Mouse (Mus musculus): ENCODE measurements at regions not wholly inside any gene's neighbourhood (a gene's known extent, or its start where the extent isn't known, plus 50 kb on each side); places are given as distances from the start of the nearest gene placed in this dataset.

DNA sequence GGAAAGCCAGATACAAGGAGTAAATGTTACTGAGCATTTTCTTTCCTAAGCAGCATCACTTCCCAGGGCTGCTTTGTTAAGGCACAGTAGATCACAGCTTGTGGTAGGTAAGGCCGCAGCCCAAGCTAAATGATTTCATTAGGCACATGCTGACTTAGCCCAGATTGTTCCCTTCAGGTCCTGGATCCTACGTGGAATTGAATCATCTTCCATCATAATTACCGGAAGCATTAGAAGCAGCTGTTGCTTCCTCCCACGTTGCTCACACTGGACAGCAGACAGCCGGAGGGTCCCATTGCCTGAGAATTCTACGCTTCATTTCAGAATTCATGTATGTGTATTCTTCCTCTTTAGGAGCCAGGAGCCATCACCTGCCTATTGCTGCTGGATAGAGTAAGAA, 458.6 kb upstream of the Rag2 start:
- no peak for TF ChIP-seq POLR2A (IDR thresholded peaks at IDR 0.05; ENCODE audit: control insufficient read depth, extremely low read depth, insufficient read depth, low read length, poor library complexity)
- 85% methylated on average over 6 of the region's 6 CpGs for WGBS
- no peaks in the 10 kb centered on the region for H3K4me1 ChIP-seq (replicated peaks; ENCODE audit: control insufficient read depth, insufficient read depth, low read length)
- no peak overlapping the region for H3K4me3 ChIP-seq (ENCODE audit: control insufficient read depth, insufficient read depth, low read length)
- H3K27me3 ChIP-seq (ENCODE audit: control insufficient read depth, insufficient read depth, low read length), result no peaks in the 10 kb centered on the region
- H3K27ac ChIP-seq (ENCODE audit: control insufficient read depth, insufficient read depth, low read length), result no peak overlapping the region
- no peak for DNase-seq
- H3K36me3 ChIP-seq (ENCODE audit: control insufficient read depth, insufficient read depth, low read length), result no peaks in the 10 kb centered on the region

DNA sequence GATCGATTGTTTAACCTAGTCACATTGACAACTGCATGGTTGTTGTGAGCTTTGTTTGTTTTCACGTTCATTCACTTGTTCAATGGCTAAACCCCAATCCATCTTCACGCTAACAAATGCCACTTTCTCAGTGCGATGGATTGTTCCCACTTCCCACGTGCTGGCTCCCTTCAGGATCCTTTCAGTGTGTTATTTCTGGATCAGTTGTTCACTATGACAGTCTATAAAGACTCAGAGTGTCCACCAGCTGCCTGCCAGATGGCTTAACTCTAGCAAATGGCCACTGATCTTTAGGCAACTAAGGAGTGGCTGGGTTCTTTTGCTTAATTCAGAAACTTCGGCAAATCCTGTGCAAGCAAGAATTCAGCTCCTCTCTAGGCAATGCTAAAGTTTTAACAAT, 451.7 kb upstream of the Rag2 start:
- H3K27ac ChIP-seq (ENCODE audit: control insufficient read depth, insufficient read depth, low read length), result no peak overlapping the region
- no peaks in the 10 kb centered on the region for H3K4me1 ChIP-seq (replicated peaks; ENCODE audit: control insufficient read depth, insufficient read depth, low read length)
- no peaks in the 10 kb centered on the region for H3K36me3 ChIP-seq (ENCODE audit: control insufficient read depth, insufficient read depth, low read length)
- WGBS, result 72% methylated on average over 6 of the region's 6 CpGs
- H3K4me3 ChIP-seq (ENCODE audit: control insufficient read depth, insufficient read depth, low read length), result no peak overlapping the region
- DNase-seq, result no peak
- TF ChIP-seq CTCF (IDR thresholded peaks at IDR 0.05; ENCODE audit: borderline replicate concordance, control insufficient read depth, extremely low read depth, insufficient read depth, low read length, poor library complexity) (no peak), POLR2A (IDR thresholded peaks at IDR 0.05; ENCODE audit: control insufficient read depth, extremely low read depth, insufficient read depth, low read length, poor library complexity) (no peak)
- no peaks in the 10 kb centered on the region for H3K27me3 ChIP-seq (ENCODE audit: control insufficient read depth, insufficient read depth, low read length)

DNA sequence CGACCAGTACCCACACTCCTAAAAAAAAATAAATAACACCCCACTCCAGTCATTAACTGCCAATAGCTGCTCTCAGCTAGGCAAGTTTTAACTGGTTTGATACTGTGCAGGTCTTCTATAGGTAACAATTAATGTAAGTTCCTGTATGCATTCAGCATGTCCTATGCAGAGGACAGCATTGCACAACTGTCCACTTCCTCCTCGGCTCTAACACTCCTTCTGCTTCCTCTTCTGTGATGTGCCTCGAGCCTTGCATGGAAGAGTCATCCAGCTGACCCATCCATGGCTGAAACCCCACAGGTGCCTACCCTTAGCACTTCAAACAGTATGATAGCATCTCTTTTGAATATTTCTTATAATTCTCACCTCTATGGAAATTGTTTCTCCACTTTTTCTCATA, 449.4 kb upstream of the Rag2 start:
- DNase-seq, result no peak
- H3K27ac ChIP-seq (ENCODE audit: control insufficient read depth, insufficient read depth, low read length), result no peak overlapping the region
- TF ChIP-seq CTCF (IDR thresholded peaks at IDR 0.05; ENCODE audit: borderline replicate concordance, control insufficient read depth, extremely low read depth, insufficient read depth, low read length, poor library complexity), result no peak
- no peak for TF ChIP-seq POLR2A (IDR thresholded peaks at IDR 0.05; ENCODE audit: control insufficient read depth, extremely low read depth, insufficient read depth, low read length, poor library complexity)
- no peaks in the 10 kb centered on the region for H3K27me3 ChIP-seq (ENCODE audit: control insufficient read depth, insufficient read depth, low read length)
- no peak overlapping the region for H3K4me3 ChIP-seq (ENCODE audit: control insufficient read depth, insufficient read depth, low read length)
- no peaks in the 10 kb centered on the region for H3K4me1 ChIP-seq (replicated peaks; ENCODE audit: control insufficient read depth, insufficient read depth, low read length)
- no peaks in the 10 kb centered on the region for H3K36me3 ChIP-seq (ENCODE audit: control insufficient read depth, insufficient read depth, low read length)
- WGBS, result 45% methylated on average over 3 of the region's 3 CpGs

DNA sequence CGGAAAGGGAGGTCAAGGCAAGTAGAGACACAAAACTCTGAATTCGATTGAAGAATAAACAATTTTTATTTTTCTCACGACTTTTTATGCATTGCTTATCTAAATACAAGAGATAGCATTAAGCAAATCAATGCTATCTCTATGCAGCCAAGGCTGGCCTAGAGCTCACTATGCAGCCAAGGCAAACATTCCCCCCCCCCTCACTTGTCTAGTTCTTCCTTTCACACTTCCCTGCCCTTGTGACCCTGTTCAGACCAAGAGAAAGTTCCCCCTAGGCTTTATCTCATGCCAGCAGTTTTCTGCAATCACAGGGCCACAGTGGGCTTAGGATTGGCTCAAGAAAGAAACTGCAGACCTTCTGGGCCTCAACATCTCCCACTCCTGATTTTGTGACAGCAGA, 417.9 kb upstream of the Rag2 start:
- Histone ChIP-seq H3K4me3 (ENCODE audit: control insufficient read depth, insufficient read depth, low read length) (no peak overlapping the region), H3K27ac (ENCODE audit: control insufficient read depth, insufficient read depth, low read length) (no peak overlapping the region), H3K4me1 (replicated peaks; ENCODE audit: control insufficient read depth, insufficient read depth, low read length) (no peaks in the 10 kb centered on the region), H3K36me3 (ENCODE audit: control insufficient read depth, insufficient read depth, low read length) (no peaks in the 10 kb centered on the region), H3K27me3 (ENCODE audit: control insufficient read depth, insufficient read depth, low read length) (no peaks in the 10 kb centered on the region)
- DNase-seq, result no peak
- WGBS, result 87% methylated on average over 3 of the region's 3 CpGs
- TF ChIP-seq POLR2A (IDR thresholded peaks at IDR 0.05; ENCODE audit: control insufficient read depth, extremely low read depth, insufficient read depth, low read length, poor library complexity) (no peak), CTCF (IDR thresholded peaks at IDR 0.05; ENCODE audit: borderline replicate concordance, control insufficient read depth, extremely low read depth, insufficient read depth, low read length, poor library complexity) (no peak)

DNA sequence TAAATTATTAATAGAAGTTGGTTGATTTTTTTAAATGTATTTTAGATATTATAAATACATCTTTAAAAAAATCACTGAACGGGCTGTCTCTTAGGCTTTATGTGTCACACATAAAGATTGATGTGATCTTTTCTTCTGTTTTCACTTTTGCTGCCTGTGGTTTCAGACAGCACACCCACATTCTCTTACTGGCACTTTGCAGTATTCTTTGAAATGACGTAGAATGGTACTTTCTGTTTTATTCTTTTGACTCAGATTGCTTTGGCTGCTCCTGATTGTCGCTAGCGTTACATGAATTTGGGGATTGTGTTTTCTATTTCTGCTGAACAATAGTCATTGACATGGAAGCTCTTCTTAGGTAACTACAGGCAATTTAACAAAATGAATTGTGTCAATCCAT, 415.4 kb upstream of the Rag2 start:
- Histone ChIP-seq H3K4me3 (ENCODE audit: control insufficient read depth, insufficient read depth, low read length) (no peak overlapping the region), H3K27ac (ENCODE audit: control insufficient read depth, insufficient read depth, low read length) (no peak overlapping the region), H3K4me1 (replicated peaks; ENCODE audit: control insufficient read depth, insufficient read depth, low read length) (no peaks in the 10 kb centered on the region), H3K27me3 (ENCODE audit: control insufficient read depth, insufficient read depth, low read length) (no peaks in the 10 kb centered on the region), H3K36me3 (ENCODE audit: control insufficient read depth, insufficient read depth, low read length) (no peaks in the 10 kb centered on the region)
- TF ChIP-seq CTCF (IDR thresholded peaks at IDR 0.05; ENCODE audit: borderline replicate concordance, control insufficient read depth, extremely low read depth, insufficient read depth, low read length, poor library complexity), result no peak
- no peak for TF ChIP-seq POLR2A (IDR thresholded peaks at IDR 0.05; ENCODE audit: control insufficient read depth, extremely low read depth, insufficient read depth, low read length, poor library complexity)
- 66% methylated on average over 4 of the region's 4 CpGs for WGBS
- DNase-seq, result no peak

DNA sequence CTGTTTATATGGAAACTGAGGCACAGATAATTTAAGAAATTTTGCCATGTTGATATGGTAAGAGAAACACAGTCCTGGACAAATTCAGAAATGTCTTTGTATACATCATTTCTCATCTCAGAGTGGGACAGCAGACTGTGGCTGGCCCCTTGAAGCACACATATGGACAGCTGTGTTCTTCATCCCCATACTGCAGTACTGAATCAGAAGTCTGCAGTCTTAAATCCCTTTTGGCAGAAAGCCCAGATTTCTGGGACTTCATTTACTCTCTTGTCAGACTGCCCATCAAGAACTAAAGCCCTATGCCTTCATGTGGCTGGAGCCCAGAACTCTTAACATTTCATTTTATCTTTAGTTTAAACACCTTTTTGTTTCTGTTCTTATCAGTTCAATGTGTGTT, 403.8 kb upstream of the Rag2 start:
- no peak for TF ChIP-seq POLR2A (IDR thresholded peaks at IDR 0.05; ENCODE audit: control insufficient read depth, extremely low read depth, insufficient read depth, low read length, poor library complexity)
- TF ChIP-seq CTCF (IDR thresholded peaks at IDR 0.05; ENCODE audit: borderline replicate concordance, control insufficient read depth, extremely low read depth, insufficient read depth, low read length, poor library complexity), result no peak
- no peak for DNase-seq
- H3K27ac ChIP-seq (ENCODE audit: control insufficient read depth, insufficient read depth, low read length), result no peak overlapping the region
- H3K4me1 ChIP-seq (replicated peaks; ENCODE audit: control insufficient read depth, insufficient read depth, low read length), result no peaks in the 10 kb centered on the region
- H3K4me3 ChIP-seq (ENCODE audit: control insufficient read depth, insufficient read depth, low read length), result no peak overlapping the region
- H3K27me3 ChIP-seq (ENCODE audit: control insufficient read depth, insufficient read depth, low read length), result no peaks in the 10 kb centered on the region
- no peaks in the 10 kb centered on the region for H3K36me3 ChIP-seq (ENCODE audit: control insufficient read depth, insufficient read depth, low read length)

DNA sequence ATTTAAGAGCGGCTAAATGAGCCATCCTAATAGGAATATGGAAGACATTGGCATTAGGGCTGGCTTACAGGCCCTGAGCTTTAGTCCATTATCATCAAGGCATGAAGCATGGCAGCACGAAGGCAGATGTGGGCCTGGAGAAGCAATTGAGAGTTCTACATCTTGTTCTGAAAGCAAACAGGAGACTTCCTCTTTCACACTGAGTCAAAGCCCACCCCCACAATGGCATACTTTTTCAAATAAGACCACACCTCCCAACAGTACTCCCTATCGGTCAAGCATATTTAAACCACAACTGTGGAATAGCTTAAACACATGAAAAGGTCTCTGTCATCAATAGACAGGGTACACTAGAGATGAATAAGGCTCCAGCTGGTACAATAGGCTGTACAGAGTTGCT, 381.5 kb upstream of the Rag2 start:
- Histone ChIP-seq H3K4me1 (replicated peaks; ENCODE audit: control insufficient read depth, insufficient read depth, low read length) (no peaks in the 10 kb centered on the region), H3K36me3 (ENCODE audit: control insufficient read depth, insufficient read depth, low read length) (no peaks in the 10 kb centered on the region), H3K4me3 (ENCODE audit: control insufficient read depth, insufficient read depth, low read length) (no peak overlapping the region), H3K27me3 (ENCODE audit: control insufficient read depth, insufficient read depth, low read length) (no peaks in the 10 kb centered on the region), H3K27ac (ENCODE audit: control insufficient read depth, insufficient read depth, low read length) (no peak overlapping the region)
- no peak for DNase-seq
- TF ChIP-seq CTCF (IDR thresholded peaks at IDR 0.05; ENCODE audit: borderline replicate concordance, control insufficient read depth, extremely low read depth, insufficient read depth, low read length, poor library complexity) (no peak), POLR2A (IDR thresholded peaks at IDR 0.05; ENCODE audit: control insufficient read depth, extremely low read depth, insufficient read depth, low read length, poor library complexity) (no peak)
- 89% methylated on average over 3 of the region's 3 CpGs for WGBS
